Mouse (Mus musculus) adrenal gland, adult 10 weeks (tissue): ENCODE measurements around the gene Gm10665. TPM values are rescaled to one million over a fixed set of nuclear protein-coding genes. Genes with fewer than 3 reads are reported as not detected.

Experiments
- polyA plus RNA-seq: library from polyadenylated mRNA; stranded (reverse); fragments of 350-450 nt; fragmentation: Illumina TruSeq; extraction: RNeasy Lipid Tissue Mini Kit (QIAGEN cat#74804); gene quantifications from one replicate; pipeline ENCODE4 v1.2.3, GENCODE M21; 2014; ENCODE audit warnings: low read depth, low replicate concordance

The Gm10665 gene
- polyA plus RNA-seq: not detected

DNA sequence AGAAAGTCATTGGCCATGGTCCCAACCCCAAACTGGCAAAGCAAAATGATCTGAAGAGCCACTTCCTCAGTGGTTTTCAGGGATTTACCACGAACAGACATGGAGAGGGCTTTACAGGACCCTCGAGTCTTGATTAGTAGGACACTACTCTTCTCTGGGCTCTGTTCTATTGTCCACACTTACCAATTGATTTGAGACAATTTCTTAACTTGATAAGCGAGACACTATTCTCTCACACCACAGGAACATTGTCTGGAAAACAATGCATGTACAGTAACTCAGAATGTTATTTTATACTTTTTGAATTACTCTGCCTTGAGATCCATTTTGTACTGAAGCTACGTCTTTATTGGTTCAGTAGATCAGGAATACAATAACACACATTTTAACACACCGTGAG is at the start of gene Gm10665:
Gene Gm10665 (minus strand): TSS at position 101 of the 400 bp plus-strand sequence.

DNA sequence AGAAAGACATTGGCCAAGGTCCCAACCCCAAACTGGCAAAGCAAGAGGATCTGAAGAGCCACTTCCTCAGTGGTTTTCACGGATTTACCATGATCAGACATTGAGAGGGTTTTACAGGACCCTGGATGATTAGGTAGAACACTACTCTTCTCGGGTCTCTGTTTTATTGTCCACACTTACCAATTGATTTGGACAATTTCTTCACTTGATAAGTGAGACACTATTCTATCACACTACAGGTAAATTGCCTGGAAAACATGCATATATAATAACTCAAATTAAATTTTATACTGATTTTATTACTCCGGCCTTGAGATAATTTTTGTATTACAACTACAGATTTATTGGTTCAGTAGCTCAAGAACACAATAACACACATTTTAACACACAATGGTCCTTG is 35.7 kb upstream of the Gm10665 start, which contains the start of gene Vmn1r151:
Gene Vmn1r151 (minus strand): TSS at position 101 of the 400 bp plus-strand sequence.

DNA sequence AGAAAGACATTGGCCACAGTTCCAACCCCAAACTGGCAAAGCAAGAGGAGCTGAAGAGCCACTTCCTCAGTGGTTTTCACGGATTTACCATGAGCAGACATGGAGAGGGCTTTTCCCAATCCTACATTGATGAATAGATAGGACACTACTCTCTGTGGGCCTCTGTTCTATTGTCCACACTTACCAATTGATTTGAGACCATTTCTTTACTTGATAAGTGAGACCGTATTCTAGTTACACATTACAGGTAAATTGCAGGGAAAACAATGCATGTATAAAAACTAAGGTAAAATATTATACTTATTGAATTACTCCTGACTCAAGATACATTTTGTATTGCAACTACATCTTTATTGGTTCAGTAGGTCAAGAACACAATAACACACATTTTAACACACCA is 25.7 kb downstream of the Gm10665 start, which contains the start of gene Vmn1r149:
Gene Vmn1r149 (minus strand): TSS at position 101 of the 400 bp plus-strand sequence.

GRCm38 (mm10) chr7:22413283-22413682 is 50.6 kb downstream of the Gm10665 start, which contains the start of gene Vmn1r148:
Gene Vmn1r148 (plus strand): TSS chr7:22413583.

Other genes with a start within 250 kb of the Gm10665 start
- not detected for gene Gm8453, start 234.6 kb downstream of the Gm10665 start, polyA plus RNA-seq
- not detected for gene Gm4187, start 134.4 kb downstream of the Gm10665 start, polyA plus RNA-seq
- gene Gm8660, start 93.0 kb downstream of the Gm10665 start, polyA plus RNA-seq: not detected
- not detected for gene Vmn1r148, start 50.5 kb downstream of the Gm10665 start, polyA plus RNA-seq
- gene Vmn1r149, start 25.8 kb downstream of the Gm10665 start, polyA plus RNA-seq: not detected
- not detected for gene Vmn1r151, start 35.6 kb upstream of the Gm10665 start, polyA plus RNA-seq
- not detected for gene Vmn1r152, start 58.9 kb upstream of the Gm10665 start, polyA plus RNA-seq
- gene Gm8677, start 70.8 kb upstream of the Gm10665 start, polyA plus RNA-seq: not detected
- not detected for gene Gm4201, start 101.3 kb upstream of the Gm10665 start, polyA plus RNA-seq
- not detected for gene Gm4565, start 124.1 kb upstream of the Gm10665 start, polyA plus RNA-seq
- gene Vmn1r155, start 193.9 kb upstream of the Gm10665 start, polyA plus RNA-seq: not detected
- gene Gm8693, start 228.2 kb upstream of the Gm10665 start, polyA plus RNA-seq: not detected